ENCODE assay signal across 8 mouse cellular contexts in genomic region chr12:51347988-51348697, GRCm38 (mm10). TPM values are rescaled to one million over a fixed set of nuclear protein-coding genes. Genes with fewer than 3 reads are reported as not detected.
DNase-seq lines count a peak whose midpoint lies in the region; ATAC-seq and TF ChIP-seq lines count a peak whose summit lies in the region.

Gene G2e3 (plus strand): TSS chr12:51348061.

- peaks cover 16% of the 10 kb centered on the region for H3K36me3 ChIP-seq in embryonic facial prominence, embryonic 14.5 days (ENCODE audit: control insufficient read depth, insufficient read depth, low read length)
- H3K36me3 ChIP-seq in heart, adult 2 months (ENCODE audit: control insufficient read depth, insufficient read depth, low read length) = peaks cover 2% of the 10 kb centered on the region; the same call in 1 of the 2 replicates
- H3K36me3 ChIP-seq in limb, embryonic 13.5 days = peaks cover 13% of the 10 kb centered on the region
- no peaks in the 10 kb centered on the region for H3K36me3 ChIP-seq in midbrain, embryonic 16.5 days (ENCODE audit: control insufficient read depth, insufficient read depth, low read length)

- peak; percentile 90 for DNase-seq in 3T3-L1 (ENCODE audit: low read depth, low spot score)
- DNase-seq in adrenal gland, postnatal 4 days (ENCODE audit: low spot score in 2 of 2) = peak; percentile 72 to 86
- peak; percentile 97 for DNase-seq in embryonic facial prominence, embryonic 14.5 days (ENCODE audit: low spot score)
- DNase-seq in heart, adult 2 months = peak; percentile 90 to 92
- peak; percentile 82 to 83 for DNase-seq in kidney, adult 8-10 months
- peak; percentile 77 to 84 for DNase-seq in spleen, postnatal 10 days (ENCODE audit: low spot score in 2 of 2)

- H3K79me2 ChIP-seq in heart, adult 2 months (replicated peaks; ENCODE audit: control insufficient read depth, insufficient read depth, low read length) = no peaks in the 10 kb centered on the region

- WGBS in embryonic facial prominence, embryonic 14.5 days = 1% methylated on average over 66 of the region's 70 CpGs
- WGBS in heart, adult 2 months = under 1% methylated on average over 70 of the region's 70 CpGs
- under 1% methylated on average over 70 of the region's 70 CpGs for WGBS in limb, embryonic 13.5 days
- WGBS in midbrain, embryonic 16.5 days = under 1% methylated on average over 70 of the region's 70 CpGs

- peak; percentile 97 for ATAC-seq in embryonic facial prominence, embryonic 14.5 days (ENCODE audit: low read depth)
- peak; percentile 97 for ATAC-seq in limb, embryonic 13.5 days (ENCODE audit: low FRiP score, low read depth)
- ATAC-seq in midbrain, embryonic 16.5 days = peak; percentile 97

- no peaks in the 10 kb centered on the region for H3K9me3 ChIP-seq in embryonic facial prominence, embryonic 14.5 days (ENCODE audit: control insufficient read depth, low read length)
- H3K9me3 ChIP-seq in limb, embryonic 13.5 days = no peaks in the 10 kb centered on the region
- no peaks in the 10 kb centered on the region for H3K9me3 ChIP-seq in midbrain, embryonic 16.5 days (replicated peaks; ENCODE audit: control insufficient read depth, low read length, poor library complexity, severe bottlenecking)

- peak within 1 kb of the TSS; percentile 59 for H3K4me3 ChIP-seq in embryonic facial prominence, embryonic 14.5 days (ENCODE audit: low read depth, low read length)
- peak within 1 kb of the TSS; percentile 61 for H3K4me3 ChIP-seq in heart, adult 2 months
- H3K4me3 ChIP-seq in limb, embryonic 13.5 days = peak within 1 kb of the TSS; percentile 82
- H3K4me3 ChIP-seq in midbrain, embryonic 16.5 days (ENCODE audit: low read depth, low read length) = peak within 1 kb of the TSS; percentile 89

- H3K9ac ChIP-seq in embryonic facial prominence, embryonic 14.5 days (ENCODE audit: low read depth, low read length) = peak within 1 kb of the TSS; percentile 74
- peak within 1 kb of the TSS; percentile 96 for H3K9ac ChIP-seq in heart, adult 2 months (ENCODE audit: low read depth, low read length)
- peak within 1 kb of the TSS; percentile 81 for H3K9ac ChIP-seq in limb, embryonic 13.5 days
- peak within 1 kb of the TSS; percentile 95 for H3K9ac ChIP-seq in midbrain, embryonic 16.5 days (ENCODE audit: low read depth, low read length)

- peak; percentile 79 for TF ChIP-seq POLR2A in heart, adult 2 months (IDR thresholded peaks at IDR 0.05; ENCODE audit: insufficient read depth, low read depth, low read length)

- H3K27ac ChIP-seq in embryonic facial prominence, embryonic 14.5 days (replicated peaks; ENCODE audit: low read depth, low read length) = peak within 1 kb of the TSS; percentile 90
- H3K27ac ChIP-seq in heart, adult 2 months = peak within 1 kb of the TSS; percentile 82
- peak within 1 kb of the TSS; percentile 87 for H3K27ac ChIP-seq in limb, embryonic 13.5 days
- peak within 1 kb of the TSS; percentile 89 for H3K27ac ChIP-seq in midbrain, embryonic 16.5 days (ENCODE audit: low read length)

- TF ChIP-seq CTCF in heart, adult 2 months (IDR thresholded peaks at IDR 0.05) = no peak

- intact Hi-C loops in heart, adult 2 months (cut with DNase I) = loop anchor here (1.0 kb wide), 1 partner anchor 29 kb away; the partner anchor contains the start of gene Scfd1

- peak within 1 kb of the TSS; percentile 61 for H3K4me2 ChIP-seq in embryonic facial prominence, embryonic 14.5 days (ENCODE audit: low read depth, low read length)
- H3K4me2 ChIP-seq in limb, embryonic 13.5 days (replicated peaks) = peak within 1 kb of the TSS; percentile 65
- H3K4me2 ChIP-seq in midbrain, embryonic 16.5 days (ENCODE audit: low read length) = peak within 1 kb of the TSS; percentile 48

- H3K27me3 ChIP-seq in embryonic facial prominence, embryonic 14.5 days (replicated peaks; ENCODE audit: control insufficient read depth, insufficient read depth, low read length) = no peaks in the 10 kb centered on the region
- no peaks in the 10 kb centered on the region for H3K27me3 ChIP-seq in heart, adult 2 months (ENCODE audit: control insufficient read depth, insufficient read depth, low read length)
- no peaks in the 10 kb centered on the region for H3K27me3 ChIP-seq in limb, embryonic 13.5 days
- H3K27me3 ChIP-seq in midbrain, embryonic 16.5 days (ENCODE audit: control insufficient read depth, insufficient read depth, low read depth, low read length) = no peaks in the 10 kb centered on the region

- peaks cover 12% of the 10 kb centered on the region for H3K4me1 ChIP-seq in embryonic facial prominence, embryonic 14.5 days (ENCODE audit: control insufficient read depth, insufficient read depth, low read length)
- peaks cover 3% of the 10 kb centered on the region for H3K4me1 ChIP-seq in heart, adult 2 months (ENCODE audit: control insufficient read depth, insufficient read depth, low read length)
- H3K4me1 ChIP-seq in limb, embryonic 13.5 days = peaks cover 20% of the 10 kb centered on the region
- peaks cover 16% of the 10 kb centered on the region for H3K4me1 ChIP-seq in midbrain, embryonic 16.5 days (ENCODE audit: control insufficient read depth, insufficient read depth, low read length)

- peak; percentile 68; the same call in 1 of the 2 replicates for TF ChIP-seq EP300 in heart, adult 2 months (IDR thresholded peaks at IDR 0.05; ENCODE audit: insufficient read depth, low read depth, low read length)

RNA-seq across cellular contexts. Expression of gene G2e3, which starts in this region (rescaled TPM):
- total RNA-seq in adrenal gland, postnatal 4 days (2021) = 10 to 100 TPM; 22.2 to 22.4 TPM
- 23.9 and 27.2 TPM in 2 replicates for polyA plus RNA-seq in embryonic facial prominence, embryonic 14.5 days (2014; fragmentation: Nextera tagmentation; extraction: Ambion mirVana)
- 1 to 10 TPM; 2.1 to 2.5 TPM for total RNA-seq in heart, adult 2 months (2021)
- polyA plus RNA-seq in heart, adult 2 months (2012; rRNA removed) = 0.72 and 1.9 TPM in 2 replicates
- 40.7 and 40.8 TPM in 2 replicates for polyA plus RNA-seq in limb, embryonic 13.5 days (2015; fragmentation: Nextera tagmentation; extraction: Ambion mirVana)
- 13.5 and 16.5 TPM in 2 replicates for polyA plus RNA-seq in midbrain, embryonic 16.5 days (2015; fragmentation: Nextera tagmentation; extraction: Ambion mirVana)

Comparison
In these comparisons a context has a peak if more than half of its experiments do, and no peak if none do; other contexts are left out.
1. Peak in every context shown above with its lines: DNase-seq, ATAC-seq, H3K4me3 ChIP-seq and H3K27ac ChIP-seq.
2. RNA of gene G2e3 (total RNA-seq): 22.2 to 22.4 TPM in adrenal gland, postnatal 4 days; 2.1 to 2.5 TPM in heart, adult 2 months; every median in the first group is over 4 times any median in the second.